Mouse (Mus musculus): Measurements from ENCODE around the gene Mafg. TPM values are rescaled to one million over a fixed set of nuclear protein-coding genes. Genes with fewer than 3 reads are reported as not detected.

Gene Mafg
- polyA plus RNA-seq, 1 experiment = 33.6 TPM

- peaks cover 48% of the 10 kb centered on the region for H3K36me3 ChIP-seq (ENCODE audit: control insufficient read depth, insufficient read depth, low read length)
Measured at GRCm38 (mm10) chr11:120623961-120624679, 9.3 kb downstream of the Mafg start.

GRCm38 (mm10) chr11:120622805-120623204 is 10.6 kb downstream of the Mafg start:
- H3K27ac ChIP-seq (ENCODE audit: insufficient read depth, low read depth, low read length) = no peak overlapping the region
- peaks cover 56% of the 10 kb centered on the region for H3K36me3 ChIP-seq (ENCODE audit: control insufficient read depth, insufficient read depth, low read length)
- WGBS = 87% methylated on average over 6 of the region's 6 CpGs
- no peak overlapping the region for H3K4me3 ChIP-seq (ENCODE audit: low read depth, low read length)
- H3K27me3 ChIP-seq (ENCODE audit: control insufficient read depth, insufficient read depth, low read length) = no peaks in the 10 kb centered on the region
- peaks cover 7% of the 10 kb centered on the region for H3K4me1 ChIP-seq (ENCODE audit: control insufficient read depth, insufficient read depth, insufficient read length, low read length)
- TF ChIP-seq CTCF (IDR thresholded peaks at IDR 0.05; ENCODE audit: extremely low read depth, insufficient read length, insufficient replicate concordance, low read depth, low read length) = no peak
- no peak for TF ChIP-seq POLR2A (IDR thresholded peaks at IDR 0.05; ENCODE audit: low read depth, low read length)

More at GRCm38 (mm10) chr11:120623961-120624679, 9.3 kb downstream of the Mafg start:
- TF ChIP-seq CTCF (IDR thresholded peaks at IDR 0.05; ENCODE audit: extremely low read depth, insufficient read length, insufficient replicate concordance, low read depth, low read length) (peak; percentile 71), POLR2A (IDR thresholded peaks at IDR 0.05; ENCODE audit: low read depth, low read length) (no peak)
- no peaks in the 10 kb centered on the region for H3K27me3 ChIP-seq (ENCODE audit: control insufficient read depth, insufficient read depth, low read length)
- 9% methylated on average over 30 of the region's 30 CpGs for WGBS
- peaks cover 12% of the 10 kb centered on the region for H3K4me1 ChIP-seq (ENCODE audit: control insufficient read depth, insufficient read depth, insufficient read length, low read length)
- peak overlapping the region; percentile 80 for H3K27ac ChIP-seq (ENCODE audit: insufficient read depth, low read depth, low read length)
- peak overlapping the region; percentile 95 for H3K4me3 ChIP-seq (ENCODE audit: low read depth, low read length)

- Histone ChIP-seq H3K27ac (ENCODE audit: insufficient read depth, low read depth, low read length) (no peak overlapping the region), H3K27me3 (ENCODE audit: control insufficient read depth, insufficient read depth, low read length) (no peaks in the 10 kb centered on the region), H3K4me1 (ENCODE audit: control insufficient read depth, insufficient read depth, insufficient read length, low read length) (peaks cover 14% of the 10 kb centered on the region), H3K4me3 (ENCODE audit: low read depth, low read length) (no peak overlapping the region), H3K36me3 (ENCODE audit: control insufficient read depth, insufficient read depth, low read length) (peaks cover 54% of the 10 kb centered on the region)
- WGBS = 93% methylated on average over 14 of the region's 14 CpGs
- TF ChIP-seq CTCF (IDR thresholded peaks at IDR 0.05; ENCODE audit: extremely low read depth, insufficient read length, insufficient replicate concordance, low read depth, low read length) (no peak), POLR2A (IDR thresholded peaks at IDR 0.05; ENCODE audit: low read depth, low read length) (no peak)
Measured at GRCm38 (mm10) chr11:120620195-120620594, 13.2 kb downstream of the Mafg start.

- 88% methylated on average over 25 of the region's 25 CpGs for WGBS
- Histone ChIP-seq H3K27me3 (ENCODE audit: control insufficient read depth, insufficient read depth, low read length) (no peaks in the 10 kb centered on the region), H3K4me1 (ENCODE audit: control insufficient read depth, insufficient read depth, insufficient read length, low read length) (peaks cover 14% of the 10 kb centered on the region), H3K4me3 (ENCODE audit: low read depth, low read length) (no peak overlapping the region), H3K36me3 (ENCODE audit: control insufficient read depth, insufficient read depth, low read length) (peaks cover 64% of the 10 kb centered on the region), H3K27ac (ENCODE audit: insufficient read depth, low read depth, low read length) (no peak overlapping the region)
- no peak for TF ChIP-seq POLR2A (IDR thresholded peaks at IDR 0.05; ENCODE audit: low read depth, low read length)
- no peak for TF ChIP-seq CTCF (IDR thresholded peaks at IDR 0.05; ENCODE audit: extremely low read depth, insufficient read length, insufficient replicate concordance, low read depth, low read length)
Measured at GRCm38 (mm10) chr11:120618619-120619535, 14.5 kb downstream of the Mafg start.

- peaks cover 65% of the 10 kb centered on the region for H3K36me3 ChIP-seq (ENCODE audit: control insufficient read depth, insufficient read depth, low read length)
- peaks cover 14% of the 10 kb centered on the region for H3K4me1 ChIP-seq (ENCODE audit: control insufficient read depth, insufficient read depth, insufficient read length, low read length)
- H3K27me3 ChIP-seq (ENCODE audit: control insufficient read depth, insufficient read depth, low read length) = no peaks in the 10 kb centered on the region
- peak within 1 kb of the TSS; percentile 98 for H3K27ac ChIP-seq (ENCODE audit: insufficient read depth, low read depth, low read length)
- TF ChIP-seq CTCF (IDR thresholded peaks at IDR 0.05; ENCODE audit: extremely low read depth, insufficient read length, insufficient replicate concordance, low read depth, low read length) (no peak), POLR2A (IDR thresholded peaks at IDR 0.05; ENCODE audit: low read depth, low read length) (peak; percentile 75)
- H3K4me3 ChIP-seq (ENCODE audit: low read depth, low read length) = peak within 1 kb of the TSS; percentile 74
- 1% methylated on average over 56 of the region's 56 CpGs for WGBS
Measured at GRCm38 (mm10) chr11:120617519-120618112, 15.8 kb downstream of the Mafg start, which contains the start of gene Pcyt2. TSS of gene Pcyt2 (minus strand) at chr11:120617936.

- peak overlapping the region; percentile 74 for H3K4me3 ChIP-seq (ENCODE audit: low read depth, low read length)
- peak overlapping the region; percentile 98 for H3K27ac ChIP-seq (ENCODE audit: insufficient read depth, low read depth, low read length)
- H3K27me3 ChIP-seq (ENCODE audit: control insufficient read depth, insufficient read depth, low read length) = no peaks in the 10 kb centered on the region
- peak; percentile 42; the same call in 1 of the 2 replicates for TF ChIP-seq POLR2A (IDR thresholded peaks at IDR 0.05; ENCODE audit: low read depth, low read length)
- TF ChIP-seq CTCF (IDR thresholded peaks at IDR 0.05; ENCODE audit: extremely low read depth, insufficient read length, insufficient replicate concordance, low read depth, low read length) = no peak
- H3K4me1 ChIP-seq (ENCODE audit: control insufficient read depth, insufficient read depth, insufficient read length, low read length) = peaks cover 14% of the 10 kb centered on the region
- peaks cover 67% of the 10 kb centered on the region for H3K36me3 ChIP-seq (ENCODE audit: control insufficient read depth, insufficient read depth, low read length)
- WGBS = 27% methylated on average over 4 of the region's 4 CpGs
Measured at GRCm38 (mm10) chr11:120616617-120617294, 16.6 kb downstream of the Mafg start.

All from small intestine, adult 2 months (tissue).